Mouse (Mus musculus): ENCODE measurements around the gene Prpf4b. TPM values are rescaled to one million over a fixed set of nuclear protein-coding genes. Genes with fewer than 3 reads are reported as not detected.
"Not testable (repeated sequence)": the region's sequence is repeated elsewhere in the genome, so short reads cannot be mapped to it uniquely, and the experiment has no call there.

Prpf4b gene
- polyA plus RNA-seq, 1 experiment from 2014 or later = 37.0 TPM

DNA sequence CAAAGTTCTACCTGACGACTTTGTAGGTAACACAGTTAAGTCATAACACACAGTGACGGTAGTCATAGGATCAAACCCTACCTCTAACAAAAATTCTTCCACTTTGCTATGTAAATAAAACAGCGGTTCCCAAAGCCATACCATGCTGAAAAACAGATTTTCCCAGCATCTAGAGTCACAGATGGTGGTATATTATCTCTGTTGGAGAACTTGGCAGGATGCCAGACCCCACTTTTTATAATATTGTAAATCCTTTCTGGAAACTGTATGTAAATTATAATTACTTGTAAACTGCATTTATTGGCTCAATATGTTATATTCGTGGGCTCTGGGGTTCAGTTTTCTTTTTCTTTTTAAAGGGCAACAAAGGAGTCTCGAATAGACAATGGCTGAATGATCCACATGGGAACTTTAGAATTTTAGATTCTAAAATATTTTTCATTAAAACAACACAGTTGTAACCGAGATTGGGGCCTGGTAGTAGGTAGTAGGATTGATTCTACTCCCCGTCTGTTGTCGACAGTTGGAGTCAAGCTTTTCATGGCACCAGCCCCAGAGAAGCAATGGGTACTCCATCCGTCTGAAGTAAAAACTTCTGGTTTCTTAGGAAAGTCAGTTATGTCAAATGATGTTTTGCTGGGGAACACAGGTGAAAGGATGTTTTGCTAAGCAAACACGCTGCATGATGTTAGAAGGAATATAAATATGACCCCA, 60.0 kb downstream of the Prpf4b start:
- H3K36me3 ChIP-seq (replicated peaks; ENCODE audit: insufficient read depth, low read length) = no peaks in the 10 kb centered on the region
- H3K9ac ChIP-seq (replicated peaks) = no peak overlapping the region
- no peaks in the 10 kb centered on the region for H3K27me3 ChIP-seq (ENCODE audit: insufficient read depth, low read length)
- no peak overlapping the region for H3K4me2 ChIP-seq (ENCODE audit: low read depth, low read length)
- TF ChIP-seq CTCF (IDR thresholded peaks at IDR 0.05; ENCODE audit: low read depth) (no peak), EP300 (IDR thresholded peaks at IDR 0.05; ENCODE audit: low read depth) (no peak)
- H3K4me1 ChIP-seq (ENCODE audit: insufficient read depth) = no peaks in the 10 kb centered on the region
- 73% methylated on average over 10 of the region's 10 CpGs for WGBS (ENCODE audit: insufficient replicate concordance)
- ATAC-seq (no peak), DNase-seq (no peak)
- no peak overlapping the region for H3K4me3 ChIP-seq (ENCODE audit: low read depth, low read length)
- H3K9me3 ChIP-seq (ENCODE audit: low read length) = no peaks in the 10 kb centered on the region
- H3K27ac ChIP-seq (ENCODE audit: low read depth) = no peak overlapping the region

DNA sequence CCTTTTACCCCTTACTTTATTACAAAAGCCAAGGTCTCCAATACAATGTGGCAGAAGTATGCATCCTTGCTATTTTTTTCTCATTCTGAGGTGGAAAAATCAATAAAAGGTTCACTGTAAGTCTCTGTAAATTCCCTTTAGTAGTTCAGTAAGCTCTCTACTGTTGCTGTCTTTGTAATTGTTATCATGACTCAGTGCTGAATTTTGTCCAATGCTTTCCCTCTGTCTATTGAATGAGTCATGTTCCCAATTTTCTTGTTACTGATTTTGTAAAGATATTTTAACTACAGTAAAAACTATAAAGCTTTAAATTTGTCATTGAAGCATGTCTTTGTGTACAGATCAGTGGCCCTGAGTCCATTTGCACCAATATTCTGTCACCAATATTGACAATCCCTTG, 67.3 kb downstream of the Prpf4b start:
- TF ChIP-seq CTCF (IDR thresholded peaks at IDR 0.05; ENCODE audit: low read depth) (no peak), EP300 (IDR thresholded peaks at IDR 0.05; ENCODE audit: low read depth) (no peak)
- H3K36me3 ChIP-seq (replicated peaks; ENCODE audit: insufficient read depth, low read length) = no peaks in the 10 kb centered on the region
- no peak overlapping the region for H3K9ac ChIP-seq (replicated peaks)
- no peak for DNase-seq
- H3K9me3 ChIP-seq (ENCODE audit: low read length) = no peaks in the 10 kb centered on the region
- no peak overlapping the region for H3K27ac ChIP-seq (ENCODE audit: low read depth)
- no peaks in the 10 kb centered on the region for H3K27me3 ChIP-seq (ENCODE audit: insufficient read depth, low read length)
- H3K4me1 ChIP-seq (ENCODE audit: insufficient read depth) = no peaks in the 10 kb centered on the region
- no peak overlapping the region for H3K4me3 ChIP-seq (ENCODE audit: low read depth, low read length)
- H3K4me2 ChIP-seq (ENCODE audit: low read depth, low read length) = no peak overlapping the region
- no peak for ATAC-seq

DNA sequence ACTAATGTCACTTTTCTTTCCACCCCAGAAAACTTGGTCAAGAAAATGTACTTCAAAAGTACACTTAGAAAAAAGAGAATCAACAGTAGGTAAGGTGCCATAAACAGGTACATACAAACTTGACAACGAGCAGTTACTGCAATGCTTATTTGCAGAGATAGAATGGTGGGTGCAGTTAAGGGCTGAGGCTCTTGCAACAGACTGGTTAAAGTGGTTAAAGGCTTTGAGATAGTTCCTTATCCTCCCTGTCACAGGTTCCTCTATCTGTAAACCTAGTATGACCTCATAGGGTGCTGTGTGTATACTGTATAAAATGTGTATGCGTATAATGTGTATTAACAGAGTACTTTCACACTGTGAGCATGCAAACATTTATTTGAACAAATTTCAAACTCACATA, 76.3 kb downstream of the Prpf4b start:
- H3K4me3 ChIP-seq (ENCODE audit: low read depth, low read length); H3K4me1 ChIP-seq (ENCODE audit: insufficient read depth); H3K9me3 ChIP-seq (ENCODE audit: low read length); H3K4me2 ChIP-seq (ENCODE audit: low read depth, low read length); ATAC-seq; H3K27me3 ChIP-seq (ENCODE audit: insufficient read depth, low read length); H3K27ac ChIP-seq (ENCODE audit: low read depth); H3K36me3 ChIP-seq (replicated peaks; ENCODE audit: insufficient read depth, low read length); H3K9ac ChIP-seq (replicated peaks); DNase-seq: not testable (repeated sequence)
- 58% methylated on average over 2 of the region's 2 CpGs for WGBS (ENCODE audit: insufficient replicate concordance)

Other genes with a start within 250 kb of the Prpf4b start
- 24.8 and 27.7 TPM in 2 replicates for gene Pxdc1, start 221.8 kb upstream of the Prpf4b start, polyA plus RNA-seq (2015; fragmentation: Nextera tagmentation; extraction: Ambion mirVana)
- gene Fam50b, start 140.5 kb upstream of the Prpf4b start, polyA plus RNA-seq (2015; fragmentation: Nextera tagmentation; extraction: Ambion mirVana) = 0.08 and 0.12 TPM in 2 replicates
- 0.15 and 0.34 TPM in 2 replicates for gene Fam217a, start 49.0 kb downstream of the Prpf4b start, polyA plus RNA-seq (2015; fragmentation: Nextera tagmentation; extraction: Ambion mirVana)
- gene 4933417A18Rik, start 49.1 kb downstream of the Prpf4b start, polyA plus RNA-seq (2015; fragmentation: Nextera tagmentation; extraction: Ambion mirVana) = not detected in 2 replicates
- 0.08 TPM in 1 of 2 replicates, not detected in the other for gene Eci3, start 88.5 kb downstream of the Prpf4b start, polyA plus RNA-seq (2015; fragmentation: Nextera tagmentation; extraction: Ambion mirVana)
- 131 and 132 TPM in 2 replicates for gene Eci2, start 151.8 kb downstream of the Prpf4b start, polyA plus RNA-seq (2015; fragmentation: Nextera tagmentation; extraction: Ambion mirVana)